Mouse (Mus musculus) heart, embryonic 14.5 days (tissue): ENCODE data around the gene Frmd6. TPM values are rescaled to one million over a fixed set of nuclear protein-coding genes. Genes with fewer than 3 reads are reported as not detected.

Source experiments
- ATAC-seq: fragments of 200-750 bp; cut with Nextera tagmentation; 2 replicates; pipeline ENCODE4 v1.8.0; 2017; ENCODE audit warnings: low read depth, moderate TSS enrichment; ENCODE audit not compliant: insufficient number of reproducible peaks, insufficient read depth, low FRiP score
- H3K27ac ChIP-seq, 2 experiments: fragments of 200-500 bp in 1 of 2; fragments of 300-500 bp in 1 of 2; sonication (generic) in 1 of 2; replicated peaks in 1 of 2; 2 replicates each; pipeline ENCODE4 v1.5.1; 2012 to 2014; ENCODE audit warnings: low read depth in 2 of 2, low read length in 2 of 2, control low read depth in 1 of 2, mild to moderate bottlenecking in 1 of 2, mixed read lengths in 1 of 2; ENCODE audit not compliant: control insufficient read depth in 1 of 2, insufficient read depth in 1 of 2
- H3K27me3 ChIP-seq: fragments of 300-500 bp; sonication (generic); 2 replicates; pipeline ENCODE4 v1.6.1; 2014; ENCODE audit warnings: mild to moderate bottlenecking, low read length, control low read depth; ENCODE audit not compliant: control insufficient read depth, insufficient read depth
- H3K36me3 ChIP-seq: fragments of 300-500 bp; sonication (generic); 2 replicates; pipeline ENCODE4 v1.6.1; 2014; ENCODE audit warnings: mild to moderate bottlenecking, control low read depth, low read length, mixed read lengths; ENCODE audit not compliant: control insufficient read depth, insufficient read depth
- H3K4me1 ChIP-seq, 2 experiments: fragments of 200-500 bp in 1 of 2; fragments of 300-500 bp in 1 of 2; sonication (generic) in 1 of 2; 2 replicates each; pipeline ENCODE4 v1.6.1; 2012 to 2014; ENCODE audit warnings: low read length in 2 of 2, control low read depth in 1 of 2, mixed read lengths in 1 of 2; ENCODE audit not compliant: control insufficient read depth in 2 of 2, insufficient read depth in 2 of 2
- H3K4me2 ChIP-seq: fragments of 300-500 bp; sonication (generic); 2 replicates; pipeline ENCODE4 v1.6.1; 2014; ENCODE audit warnings: mild to moderate bottlenecking, low read length
- H3K4me3 ChIP-seq, 2 experiments: fragments of 200-500 bp in 1 of 2; fragments of 300-500 bp in 1 of 2; sonication (generic) in 1 of 2; 2 replicates each; pipeline ENCODE4 v1.5.1; 2012 to 2014; ENCODE audit warnings: low read length in 2 of 2, mild to moderate bottlenecking in 2 of 2, control low read depth in 1 of 2, low read depth in 1 of 2, moderate library complexity in 1 of 2; ENCODE audit not compliant: control insufficient read depth in 1 of 2, insufficient read depth in 1 of 2
- H3K9ac ChIP-seq: fragments of 300-500 bp; sonication (generic); 2 replicates; pipeline ENCODE4 v1.6.1; 2014; ENCODE audit warnings: mild to moderate bottlenecking, low read length
- H3K9me3 ChIP-seq: fragments of 300-500 bp; sonication (generic); 2 replicates; pipeline ENCODE4 v1.6.1; 2016; ENCODE audit warnings: low read length, control low read depth; ENCODE audit not compliant: control insufficient read depth
- WGBS: fragments of 180-500 bp; shearing (Covaris S2); extraction: QIAGEN DNeasy Blood & Tissue Kit; methylation state at CpG from one replicate; pipeline ENCODE4 v1.1.7; 2014; 5-methylcytosine and 5-hydroxymethylcytosine counted together
- polyA plus RNA-seq: library from polyadenylated mRNA; unstranded; fragments of >200 nt; fragmentation: Nextera tagmentation; extraction: Ambion mirVana; gene quantifications from 2 replicates; pipeline ENCODE4 v1.2.1, GENCODE M21; 2014

Gene Frmd6
- polyA plus RNA-seq, 1 experiment from 2014 or later: 27.0 TPM

DNA sequence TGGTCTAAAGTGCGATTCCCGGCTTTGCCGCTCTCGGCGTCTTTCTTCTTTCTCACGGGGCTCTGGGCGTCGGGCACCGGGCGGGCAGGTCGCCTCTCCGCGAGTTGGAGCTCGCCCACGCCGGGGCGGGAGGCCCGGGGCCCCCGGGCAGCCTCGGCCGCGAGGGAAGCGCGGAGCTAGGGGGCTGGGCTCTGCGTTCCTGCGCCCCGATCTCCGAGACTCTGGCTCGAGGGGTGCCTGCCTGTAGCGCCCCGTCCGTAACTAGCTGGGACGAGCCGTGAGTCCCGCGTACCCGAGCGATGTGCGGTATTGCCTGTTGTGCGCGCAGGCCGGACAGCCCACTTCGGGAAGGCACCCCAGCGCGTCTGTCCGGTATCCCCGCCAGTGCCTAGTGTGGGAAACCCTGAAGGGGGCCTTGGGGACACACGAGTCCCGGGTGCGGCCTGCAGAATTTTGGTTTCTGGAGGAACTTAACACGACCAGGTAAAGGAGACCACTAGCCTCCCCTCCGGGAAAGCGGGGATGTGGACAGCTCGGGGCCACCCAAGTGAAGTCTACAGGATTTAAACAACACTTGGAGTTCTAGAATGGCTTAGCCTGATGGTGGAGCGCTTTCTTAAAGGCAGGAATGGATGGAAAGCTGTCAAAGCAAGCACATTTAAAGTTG lies 470 bp downstream of the Frmd6 start:
- H3K4me3 ChIP-seq: peak overlapping the region; percentile 89 to 100
- H3K4me1 ChIP-seq: peaks cover 10 to 38% of the 10 kb centered on the region in 2 experiments
- H3K9me3 ChIP-seq: no peaks in the 10 kb centered on the region
- under 1% methylated on average over 51 of the region's 55 CpGs for WGBS
- peak; percentile 49 for ATAC-seq
- peak overlapping the region; percentile 87 for H3K4me2 ChIP-seq
- no peaks in the 10 kb centered on the region for H3K36me3 ChIP-seq
- peak overlapping the region; percentile 99 for H3K27ac ChIP-seq
- H3K27me3 ChIP-seq: no peaks in the 10 kb centered on the region
- peak overlapping the region; percentile 98 for H3K9ac ChIP-seq

DNA sequence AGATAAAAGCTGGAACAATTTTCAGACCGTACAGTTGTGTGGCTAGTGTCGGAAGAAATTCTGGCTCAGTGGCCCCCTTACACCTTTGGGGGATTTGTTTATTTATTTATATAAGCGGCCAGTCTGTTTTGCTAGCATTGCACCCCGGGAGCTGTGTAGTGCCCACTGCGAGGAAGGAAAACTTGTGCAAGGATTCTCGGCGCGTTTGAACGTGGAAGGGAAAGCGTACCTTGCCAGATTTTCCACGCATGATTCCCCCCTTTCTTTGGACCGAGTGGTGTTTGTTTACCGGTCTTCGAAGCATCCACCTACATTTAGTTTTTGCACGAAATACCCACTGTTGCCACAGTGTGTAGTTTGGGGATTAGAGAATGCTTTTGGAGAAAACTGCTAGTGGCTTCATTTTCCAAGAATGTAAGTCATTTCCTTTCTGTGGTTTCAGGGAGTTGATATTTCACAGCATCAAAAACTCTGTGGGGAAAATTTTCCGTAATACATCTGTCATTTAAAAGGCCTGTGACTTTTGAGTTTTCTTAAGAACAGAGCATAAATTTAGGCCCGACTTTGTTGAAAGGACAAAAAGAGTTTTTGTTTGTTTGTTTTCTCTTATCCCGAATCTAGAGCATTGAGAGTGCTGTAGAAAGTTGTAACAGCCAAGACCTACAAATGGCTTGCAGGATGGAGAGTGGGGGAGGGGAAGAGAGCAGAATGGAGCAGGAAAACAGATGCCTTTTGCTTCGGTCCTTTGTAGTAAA lies 1.2 kb downstream of the Frmd6 start:
- WGBS: 3% methylated on average over 19 of the region's 19 CpGs
- ATAC-seq: no peak
- H3K9me3 ChIP-seq: no peaks in the 10 kb centered on the region
- H3K9ac ChIP-seq: peak overlapping the region; percentile 98
- H3K27ac ChIP-seq: peak overlapping the region; percentile 99
- H3K4me1 ChIP-seq: peaks cover 15 to 45% of the 10 kb centered on the region in 2 experiments
- H3K27me3 ChIP-seq: no peaks in the 10 kb centered on the region
- peak overlapping the region; percentile 89 to 100 for H3K4me3 ChIP-seq
- no peaks in the 10 kb centered on the region for H3K36me3 ChIP-seq
- H3K4me2 ChIP-seq: peak overlapping the region; percentile 87

- H3K4me3 ChIP-seq: peak overlapping the region; percentile 89 to 100
- H3K9ac ChIP-seq: peak overlapping the region; percentile 98
- peak overlapping the region; percentile 87 for H3K4me2 ChIP-seq
- peak overlapping the region; percentile 21 to 99; a peak in 3 of 4 replicates for H3K27ac ChIP-seq
- no peak for ATAC-seq
- H3K4me1 ChIP-seq: peaks cover 18 to 53% of the 10 kb centered on the region in 2 experiments
- H3K27me3 ChIP-seq: no peaks in the 10 kb centered on the region
- 7% methylated on average over 9 of the region's 9 CpGs for WGBS
- H3K36me3 ChIP-seq: no peaks in the 10 kb centered on the region
- no peaks in the 10 kb centered on the region for H3K9me3 ChIP-seq
Observed at GRCm38 (mm10) chr12:70827187-70827900, 2.0 kb downstream of the Frmd6 start.

GRCm38 (mm10) chr12:70827901-70828271 lies 2.6 kb downstream of the Frmd6 start:
- Histone ChIP-seq H3K4me3 (peak overlapping the region in 1 of 2 experiments; percentile 89; a peak in 1 of 4 replicates), H3K27me3 (no peaks in the 10 kb centered on the region), H3K36me3 (no peaks in the 10 kb centered on the region), H3K9me3 (no peaks in the 10 kb centered on the region), H3K4me1 (peaks cover 18 to 57% of the 10 kb centered on the region in 2 experiments), H3K9ac (0 out of 2 replicates have a peak overlapping the region, but pooled peaks have one; percentile 1), H3K4me2 (peak overlapping the region; percentile 87), H3K27ac (no peak overlapping the region)
- ATAC-seq: no peak
- WGBS: 76% methylated on average over 4 of the region's 4 CpGs

DNA sequence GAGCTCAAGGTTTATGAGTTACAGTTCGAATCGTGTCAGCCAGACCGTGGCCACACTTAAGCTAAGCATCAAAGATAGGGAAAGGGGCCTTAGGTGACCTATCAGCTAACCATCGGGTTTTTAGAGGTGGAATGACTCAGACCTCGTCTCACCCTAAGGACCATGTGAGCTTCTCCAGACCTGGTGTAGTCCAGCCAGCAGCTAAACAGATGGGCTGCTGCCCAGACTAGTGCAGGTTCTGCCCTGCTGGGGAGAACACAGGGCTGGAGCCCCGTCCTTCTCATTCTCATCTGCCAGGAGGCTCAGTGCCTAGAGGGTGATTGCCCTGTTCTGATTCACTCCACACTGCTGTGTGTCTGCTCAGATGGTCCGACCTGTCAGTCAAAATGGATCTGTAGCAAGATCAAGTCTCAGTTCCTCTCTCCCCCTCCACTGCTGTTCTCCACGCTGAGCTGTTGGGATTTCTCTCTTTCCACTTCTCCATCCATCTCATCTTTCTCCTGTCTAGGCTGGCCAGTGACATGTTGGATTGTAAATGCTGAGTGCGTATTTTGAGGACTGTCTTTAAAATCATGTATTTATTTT lies 5.8 kb downstream of the Frmd6 start:
- no peaks in the 10 kb centered on the region for H3K9me3 ChIP-seq
- H3K27me3 ChIP-seq: no peaks in the 10 kb centered on the region
- H3K9ac ChIP-seq: 0 out of 2 replicates have a peak overlapping the region, but pooled peaks have one; percentile 27
- peaks cover 15 to 72% of the 10 kb centered on the region in 2 experiments for H3K4me1 ChIP-seq
- 36% methylated on average over 9 of the region's 9 CpGs for WGBS
- peak overlapping the region; percentile 41 to 45; a peak in 2 of 4 replicates for H3K27ac ChIP-seq
- H3K4me2 ChIP-seq: peak overlapping the region; percentile 14
- H3K36me3 ChIP-seq: no peaks in the 10 kb centered on the region
- ATAC-seq: peak; percentile 33; the same call in 1 of the 2 replicates
- no peak overlapping the region for H3K4me3 ChIP-seq

DNA sequence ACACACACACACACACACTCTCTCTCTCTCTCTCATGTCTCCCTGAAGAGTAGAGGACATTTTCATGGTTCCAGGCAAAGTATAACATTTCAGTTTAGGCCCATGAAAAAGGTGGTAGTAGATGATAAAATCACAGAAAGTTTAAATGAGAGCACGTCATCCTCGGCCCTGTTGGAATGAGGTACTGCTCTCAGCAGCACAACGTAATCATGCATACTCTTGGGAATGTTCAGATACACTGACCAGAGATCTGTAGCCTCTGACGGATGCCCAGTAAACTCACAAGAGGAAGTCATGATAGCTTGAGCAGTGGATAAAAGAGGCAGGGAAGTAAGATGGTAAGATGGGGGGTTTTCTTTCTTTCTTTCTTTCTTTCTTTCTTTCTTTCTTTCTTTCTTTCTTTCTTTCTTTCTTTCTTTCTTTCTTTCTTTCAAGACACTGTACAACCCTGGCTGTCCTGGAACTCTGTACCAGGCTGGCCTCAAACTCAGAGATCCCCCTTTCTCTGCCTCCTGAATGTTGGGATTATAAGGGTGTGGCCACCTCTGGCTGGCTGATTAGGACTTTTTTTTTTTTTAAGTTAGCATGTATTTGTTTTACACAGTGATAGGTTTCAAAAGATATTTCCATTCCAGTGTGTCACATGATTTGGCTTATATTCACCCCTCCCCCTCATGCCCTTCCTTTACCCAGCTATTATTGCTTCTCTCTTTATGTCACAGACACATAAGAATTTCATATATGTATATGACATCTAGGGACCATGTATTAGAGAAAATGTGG lies 7.1 kb downstream of the Frmd6 start:
- 8% methylated on average over 4 of the region's 4 CpGs for WGBS
- H3K36me3 ChIP-seq: no peaks in the 10 kb centered on the region
- H3K4me1 ChIP-seq: peaks cover 15 to 71% of the 10 kb centered on the region in 2 experiments
- no peak overlapping the region for H3K27ac ChIP-seq
- no peaks in the 10 kb centered on the region for H3K27me3 ChIP-seq
- no peak overlapping the region for H3K9ac ChIP-seq
- no peak overlapping the region for H3K4me2 ChIP-seq
- no peak for ATAC-seq
- no peaks in the 10 kb centered on the region for H3K9me3 ChIP-seq
- H3K4me3 ChIP-seq: no peak overlapping the region
